In the genomic region with DNA sequence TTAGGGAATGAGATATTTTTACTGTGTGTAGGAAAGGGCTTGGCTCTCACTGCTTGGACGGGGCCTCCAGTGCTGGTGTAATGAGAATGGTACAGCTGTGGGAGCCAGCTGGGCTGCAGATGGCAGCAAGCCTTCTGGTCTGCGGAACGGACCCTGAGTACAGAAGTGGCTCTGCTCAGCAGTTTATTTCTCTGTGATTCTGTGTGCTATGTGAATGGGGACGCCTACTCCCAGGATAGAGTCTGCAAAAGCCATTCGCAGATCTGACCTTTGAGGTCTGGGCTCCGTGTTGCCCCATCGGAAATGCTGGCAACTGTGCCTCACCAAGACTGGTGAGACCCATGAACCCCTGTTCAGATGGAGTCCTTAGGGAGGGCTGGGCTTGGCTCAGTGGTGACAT, we compare ENCODE assay signal across 7 mouse cellular contexts. TPM values are rescaled to one million over a fixed set of nuclear protein-coding genes. Genes with fewer than 3 reads are reported as not detected.
DNase-seq lines count a peak whose midpoint lies in the region; ATAC-seq lines count a peak whose summit lies in the region.

No protein-coding gene starts in this region.

- H3K9me3 ChIP-seq in lung, embryonic 15.5 days: no peaks in the 10 kb centered on the region
- no peaks in the 10 kb centered on the region for H3K9me3 ChIP-seq in limb, embryonic 15.5 days

- H3K27ac ChIP-seq in lung, embryonic 15.5 days: peak overlapping the region; percentile 54; the same call in 1 of the 2 replicates
- H3K27ac ChIP-seq in limb, embryonic 15.5 days: no peak overlapping the region; the same call in 1 of the 2 replicates

- H3K27me3 ChIP-seq in lung, embryonic 15.5 days: peaks cover 12% of the 10 kb centered on the region; the same call in 1 of the 2 replicates
- H3K27me3 ChIP-seq in limb, embryonic 15.5 days: peaks cover 18% of the 10 kb centered on the region

- H3K36me3 ChIP-seq in lung, embryonic 15.5 days: 0 out of 2 replicates have a peak, but pooled peaks cover 3% of the 10 kb centered on the region
- H3K36me3 ChIP-seq in limb, embryonic 15.5 days: peaks cover 6% of the 10 kb centered on the region

- no peak for DNase-seq in lung, postnatal 36 days
- DNase-seq in gastrocnemius, postnatal 10 days: peak; percentile 30
- peak; percentile 39 for DNase-seq in right cerebral cortex, postnatal 14 days
- no peak for DNase-seq in thymus, postnatal 10 days (ENCODE audit: low spot score in 2 of 2)

- peak; percentile 73; the same call in 1 of the 2 replicates for ATAC-seq in lung, embryonic 15.5 days (ENCODE audit: borderline replicate concordance, extremely low read depth, low FRiP score, low TSS enrichment)
- ATAC-seq in limb, embryonic 15.5 days (ENCODE audit: insufficient number of reproducible peaks, low FRiP score, low TSS enrichment, low read depth): no peak; the same call in 1 of the 2 replicates
- ATAC-seq in megakaryocyte, adult 5-6 weeks (ENCODE audit: poor library complexity, severe bottlenecking): no peak

- no peak overlapping the region for H3K9ac ChIP-seq in lung, embryonic 15.5 days
- no peak overlapping the region for H3K9ac ChIP-seq in limb, embryonic 15.5 days

- peak overlapping the region; percentile 63 for H3K4me3 ChIP-seq in lung, embryonic 15.5 days
- peak overlapping the region; percentile 67 for H3K4me3 ChIP-seq in limb, embryonic 15.5 days

- peak overlapping the region; percentile 91 for H3K4me2 ChIP-seq in lung, embryonic 15.5 days
- peak overlapping the region; percentile 91 for H3K4me2 ChIP-seq in limb, embryonic 15.5 days

- WGBS in lung, embryonic 15.5 days: 31% methylated on average over 7 of the region's 7 CpGs
- 22% methylated on average over 7 of the region's 7 CpGs for WGBS in limb, embryonic 15.5 days

- H3K4me1 ChIP-seq in lung, embryonic 15.5 days: peaks cover 23% of the 10 kb centered on the region
- H3K4me1 ChIP-seq in limb, embryonic 15.5 days: peaks cover 42% of the 10 kb centered on the region

RNA-seq across cellular contexts. Expression of a gene that starts 2.7 kb away (rescaled TPM):
- 13.9 and 14.0 TPM in 2 replicates for polyA plus RNA-seq in lung, embryonic 15.5 days (2015; fragmentation: Nextera tagmentation; extraction: Ambion mirVana)
- total RNA-seq in gastrocnemius, postnatal 10 days (2021): 10 to 100 TPM; 69.9 to 72.4 TPM
- polyA plus RNA-seq in limb, embryonic 15.5 days (2015; fragmentation: Nextera tagmentation; extraction: Ambion mirVana): 24.1 and 27.6 TPM in 2 replicates
- 0.14 TPM in 1 of 2 replicates, not detected in the other for total RNA-seq in megakaryocyte, adult 5-6 weeks (2015)
- total RNA-seq in megakaryocyte, adult 5-6 weeks (2017): 0.04 and 0.07 TPM in 2 replicates

RNA-seq across cellular contexts. Expression of a gene that starts 30.1 kb away (rescaled TPM):
- 30.6 and 36.2 TPM in 2 replicates for polyA plus RNA-seq in lung, embryonic 15.5 days (2015; fragmentation: Nextera tagmentation; extraction: Ambion mirVana)
- 10 to 100 TPM; 19.4 to 25.5 TPM for total RNA-seq in gastrocnemius, postnatal 10 days (2021)
- 33.6 and 34.3 TPM in 2 replicates for polyA plus RNA-seq in limb, embryonic 15.5 days (2015; fragmentation: Nextera tagmentation; extraction: Ambion mirVana)
- total RNA-seq in megakaryocyte, adult 5-6 weeks (2015): 27.9 and 31.8 TPM in 2 replicates
- total RNA-seq in megakaryocyte, adult 5-6 weeks (2017): 10.0 and 14.3 TPM in 2 replicates

Comparison
In these comparisons a context has a peak if more than half of its experiments do, and no peak if none do; other contexts are left out.
1. DNase-seq: peak in gastrocnemius, postnatal 10 days (single experiment) and right cerebral cortex, postnatal 14 days (single experiment); none in lung, postnatal 36 days (single experiment) and thymus, postnatal 10 days (0 of 2).
2. RNA of a gene that starts 2.7 kb away (total RNA-seq): 69.9 to 72.4 TPM in gastrocnemius, postnatal 10 days; 0.04 to 0.14 TPM in megakaryocyte, adult 5-6 weeks; every median in the first group is over 10 times any median in the second.